Mouse (Mus musculus) embryonic fibroblast, embryonic 13.5 days (primary cell): Measurements from ENCODE around the gene Dsn1. TPM values are rescaled to one million over a fixed set of nuclear protein-coding genes. Genes with fewer than 3 reads are reported as not detected.

Experiments used
- H3K27ac ChIP-seq: 2 replicates; pipeline ENCODE4 v1.5.1; 2012; ENCODE audit warnings: low read length, control low read depth, inconsistent platforms; ENCODE audit not compliant: insufficient read depth
- H3K4me1 ChIP-seq: 2 replicates; pipeline ENCODE4 v1.6.1; 2011; ENCODE audit warnings: low read length; ENCODE audit not compliant: control insufficient read depth, insufficient read depth
- H3K4me3 ChIP-seq: 2 replicates; pipeline ENCODE4 v1.5.1; 2011; ENCODE audit warnings: mild to moderate bottlenecking, control low read depth, low read length; ENCODE audit not compliant: insufficient read depth
- CTCF ChIP-seq: IDR thresholded peaks from 2 replicates; pipeline ENCODE4 v1.5.1; 2011; ENCODE audit warnings: mild to moderate bottlenecking, control low read depth, low read length, moderate library complexity, borderline replicate concordance; ENCODE audit not compliant: insufficient read depth
- POLR2A ChIP-seq: IDR thresholded peaks from 2 replicates; pipeline ENCODE4 v1.6.1; 2011; ENCODE audit warnings: low read depth, mild to moderate bottlenecking, control low read depth, low read length, moderate library complexity
- polyA plus RNA-seq: library from polyadenylated mRNA; stranded (reverse); fragments of >200 nt; gene quantifications from 2 replicates; pipeline ENCODE4 v1.2.4, GENCODE M21; 2011; ENCODE audit warnings: low read depth; ENCODE audit not compliant: missing spikeins, insufficient read length

Gene Dsn1
- polyA plus RNA-seq, 1 experiment, result 26.0 TPM

GRCm38 (mm10) chr2:156954463-156954862 lies 52.5 kb downstream of the Dsn1 start:
- TF ChIP-seq CTCF (no peak), POLR2A (no peak)
- Histone ChIP-seq H3K27ac (no peak overlapping the region), H3K4me3 (no peak overlapping the region), H3K4me1 (no peaks in the 10 kb centered on the region)

DNA sequence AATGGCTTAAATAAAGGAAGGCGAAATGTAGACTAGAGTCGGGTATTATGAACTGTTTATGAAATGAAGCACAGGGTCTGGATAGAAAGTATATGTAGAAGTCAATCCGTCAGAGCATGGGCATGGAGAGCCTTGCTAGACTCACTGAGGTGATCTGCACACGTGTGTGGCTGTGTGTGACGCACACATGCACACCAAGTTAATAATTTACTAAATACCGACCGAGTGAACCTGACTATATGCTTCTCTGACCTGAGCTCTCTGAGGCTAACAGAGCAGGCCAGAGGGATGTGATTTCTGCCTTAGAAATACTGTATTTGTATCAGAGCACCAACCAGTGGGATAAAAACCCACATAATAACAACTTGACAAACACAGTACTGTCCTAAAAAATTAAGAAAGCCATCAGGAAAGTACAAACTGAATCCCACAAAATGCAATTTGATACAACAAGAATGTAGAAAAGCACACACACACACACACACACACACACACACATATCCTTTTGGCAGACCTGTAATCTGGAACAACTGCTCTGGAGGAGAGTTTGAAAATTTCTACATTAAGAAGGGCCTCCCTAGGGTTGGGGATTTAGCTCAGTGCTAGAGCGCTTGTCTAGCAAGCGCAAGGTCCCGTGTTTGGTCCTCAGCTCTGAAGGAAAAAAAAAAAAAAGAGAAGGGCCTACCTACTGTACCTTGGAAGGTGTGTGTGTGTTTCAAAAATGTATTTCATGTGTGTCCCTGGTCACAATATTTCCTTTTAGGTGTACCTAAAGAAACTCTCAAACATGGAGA lies 55.5 kb downstream of the Dsn1 start:
- H3K27ac ChIP-seq, result no peak overlapping the region
- TF ChIP-seq CTCF (no peak), POLR2A (no peak)
- no peak overlapping the region for H3K4me3 ChIP-seq
- no peaks in the 10 kb centered on the region for H3K4me1 ChIP-seq

DNA sequence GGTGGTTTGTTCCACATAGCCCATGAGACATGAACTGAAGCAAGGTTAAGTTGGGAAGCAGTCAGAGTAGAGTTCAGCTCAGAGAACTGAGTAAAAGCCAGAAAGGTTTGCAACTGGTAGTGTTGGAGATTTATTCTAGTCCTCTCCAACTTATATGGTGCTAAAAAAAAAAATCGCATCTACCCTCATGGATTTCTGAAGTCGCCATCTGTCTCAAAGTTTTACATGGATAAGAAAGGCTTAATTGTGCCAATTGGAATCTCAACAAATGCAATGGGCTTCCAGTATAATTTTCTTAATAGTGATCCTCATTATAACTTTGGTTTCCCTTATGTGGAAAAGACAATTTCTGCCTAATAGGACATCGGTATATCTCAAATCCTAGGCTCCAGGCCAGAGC lies 56.1 kb downstream of the Dsn1 start:
- no peak overlapping the region for H3K4me3 ChIP-seq
- H3K27ac ChIP-seq, result no peak overlapping the region
- H3K4me1 ChIP-seq, result no peaks in the 10 kb centered on the region
- TF ChIP-seq POLR2A (no peak), CTCF (no peak)

Other genes with a start within 250 kb of the Dsn1 start
- 830 and 1,112 TPM in 2 replicates for gene Myl9, start 231.7 kb downstream of the Dsn1 start, polyA plus RNA-seq
- gene Tgif2, start 167.1 kb downstream of the Dsn1 start, polyA plus RNA-seq, result 12.4 and 17.0 TPM in 2 replicates
- 1.7 and 2.4 TPM in 2 replicates for gene 4930518I15Rik, start 149.2 kb downstream of the Dsn1 start, polyA plus RNA-seq
- gene Rab5if, start 144.0 kb downstream of the Dsn1 start, polyA plus RNA-seq, result 125 and 156 TPM in 2 replicates
- not detected in 2 replicates for gene Sla2, start 120.0 kb downstream of the Dsn1 start, polyA plus RNA-seq
- 51.3 and 63.6 TPM in 2 replicates for gene Ndrg3, start 15.1 kb downstream of the Dsn1 start, polyA plus RNA-seq
- 20.2 and 21.8 TPM in 2 replicates for gene Soga1, start 72.1 kb upstream of the Dsn1 start, polyA plus RNA-seq
- not detected in 2 replicates for gene Tldc2, start 79.9 kb upstream of the Dsn1 start, polyA plus RNA-seq
- gene Samhd1, start 128.1 kb upstream of the Dsn1 start, polyA plus RNA-seq, result 79.5 and 83.7 TPM in 2 replicates
- 19.9 and 24.0 TPM in 2 replicates for gene Rbl1, start 197.4 kb upstream of the Dsn1 start, polyA plus RNA-seq